Comparison of ENCODE assay signal across 8 mouse cellular contexts in the genomic region with DNA sequence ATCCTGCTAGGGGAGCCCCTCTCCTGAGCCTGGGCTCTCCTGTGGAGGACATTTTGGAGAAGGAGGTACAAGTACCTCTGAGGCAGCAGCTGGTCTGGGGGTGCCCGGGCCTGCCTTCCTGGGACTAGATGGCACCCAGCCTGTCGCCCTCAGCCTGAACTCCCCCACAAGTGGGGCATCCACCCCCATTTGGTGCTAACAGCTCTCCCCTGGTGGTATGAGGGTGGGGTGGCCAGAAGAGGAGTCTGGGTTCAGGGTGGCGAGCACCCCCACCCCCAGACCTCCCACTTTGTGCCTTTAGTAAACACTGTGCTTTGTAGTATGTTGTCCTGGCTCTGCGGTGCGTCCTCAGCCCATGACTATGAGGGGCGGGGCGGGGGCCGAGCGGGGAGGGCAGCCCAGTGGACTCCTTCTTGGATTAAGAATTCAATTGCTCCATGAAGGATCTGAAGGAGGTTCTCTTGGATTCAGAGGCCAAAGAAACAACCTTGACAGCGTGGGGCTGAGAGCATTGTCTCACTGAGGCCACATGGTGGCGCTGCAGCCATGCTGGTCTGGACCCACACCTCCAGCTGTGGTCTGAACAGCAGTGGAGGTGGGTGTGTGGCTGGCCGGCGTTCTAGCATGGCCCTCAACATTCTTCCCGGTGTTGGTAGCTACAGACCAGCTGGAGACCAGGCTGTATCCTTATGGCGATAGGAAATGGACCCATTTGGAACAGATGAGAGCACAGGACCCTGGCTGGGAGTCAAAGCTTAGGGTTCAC. TPM values are rescaled to one million over a fixed set of nuclear protein-coding genes. Genes with fewer than 3 reads are reported as not detected.
DNase-seq lines count a peak whose midpoint lies in the region; ATAC-seq and TF ChIP-seq lines count a peak whose summit lies in the region.

No protein-coding gene starts in this region.

- no peaks in the 10 kb centered on the region for H3K9me3 ChIP-seq in forebrain, postnatal 0 days (ENCODE audit: low read length)
- no peaks in the 10 kb centered on the region for H3K9me3 ChIP-seq in hindbrain, embryonic 14.5 days (ENCODE audit: control insufficient read depth, low read length)
- H3K9me3 ChIP-seq in midbrain, embryonic 13.5 days = no peaks in the 10 kb centered on the region

- no peaks in the 10 kb centered on the region for H3K4me1 ChIP-seq in forebrain, postnatal 0 days (ENCODE audit: insufficient read depth)
- peaks cover 7% of the 10 kb centered on the region for H3K4me1 ChIP-seq in hindbrain, embryonic 14.5 days (replicated peaks; ENCODE audit: control insufficient read depth, insufficient read depth, low read length)
- H3K4me1 ChIP-seq in midbrain, embryonic 13.5 days (replicated peaks) = peaks cover 31% of the 10 kb centered on the region

- no peak for TF ChIP-seq POLR2A in brain, embryonic 14.5 days (IDR thresholded peaks at IDR 0.05; ENCODE audit: borderline replicate concordance, extremely low read depth, insufficient read depth, insufficient read length, poor library complexity, severe bottlenecking)

- no peak overlapping the region for H3K4me2 ChIP-seq in forebrain, postnatal 0 days (ENCODE audit: low read depth)
- no peak overlapping the region for H3K4me2 ChIP-seq in hindbrain, embryonic 14.5 days (replicated peaks)
- H3K4me2 ChIP-seq in midbrain, embryonic 13.5 days (replicated peaks) = no peak overlapping the region

- H3K27me3 ChIP-seq in forebrain, postnatal 0 days (ENCODE audit: insufficient read depth, low read length) = no peaks in the 10 kb centered on the region
- no peaks in the 10 kb centered on the region for H3K27me3 ChIP-seq in hindbrain, embryonic 14.5 days (ENCODE audit: control insufficient read depth, insufficient read depth, low read length)
- H3K27me3 ChIP-seq in midbrain, embryonic 13.5 days = no peaks in the 10 kb centered on the region

- intact Hi-C loops in left cerebral cortex, postnatal 25 days (cut with DNase I) = loop anchor here (1.0 to 5.0 kb wide), 2 partner anchors 255 to 309 kb away; no protein-coding TSS in a partner anchor

- H3K4me3 ChIP-seq in forebrain, postnatal 0 days (ENCODE audit: low read depth, low read length) = no peak overlapping the region
- no peak overlapping the region for H3K4me3 ChIP-seq in hindbrain, embryonic 14.5 days (replicated peaks; ENCODE audit: low read length)
- H3K4me3 ChIP-seq in midbrain, embryonic 13.5 days (replicated peaks) = no peak overlapping the region

- ATAC-seq in forebrain, postnatal 0 days = peak; percentile 61; the same call in 1 of the 2 replicates
- peak; percentile 61; the same call in 1 of the 2 replicates for ATAC-seq in hindbrain, embryonic 14.5 days (ENCODE audit: low FRiP score)
- ATAC-seq in midbrain, embryonic 13.5 days = peak; percentile 55

- H3K36me3 ChIP-seq in forebrain, postnatal 0 days (ENCODE audit: insufficient read depth) = no peaks in the 10 kb centered on the region
- H3K36me3 ChIP-seq in hindbrain, embryonic 14.5 days (replicated peaks; ENCODE audit: control insufficient read depth, insufficient read depth) = no peaks in the 10 kb centered on the region
- H3K36me3 ChIP-seq in midbrain, embryonic 13.5 days = no peaks in the 10 kb centered on the region

- 21% methylated on average over 15 of the region's 15 CpGs for WGBS in forebrain, postnatal 0 days
- 20% methylated on average over 15 of the region's 15 CpGs for WGBS in hindbrain, embryonic 14.5 days
- WGBS in midbrain, embryonic 13.5 days = 22% methylated on average over 15 of the region's 15 CpGs

- peak; percentile 31 to 46 for DNase-seq in cerebellum, adult 18-20 months
- DNase-seq in cerebellum, adult 11-12 months = no peak
- peak; percentile 83 for DNase-seq in brain, embryonic 14.5 days (ENCODE audit: low read depth)
- peak; percentile 77 for DNase-seq in forebrain, postnatal 0 days
- peak; percentile 88 for DNase-seq in hindbrain, embryonic 14.5 days (ENCODE audit: low spot score)
- DNase-seq in left cerebral cortex, postnatal 25 days (ENCODE audit: low spot score in 2 of 2) = peak; percentile 56 to 66
- peak; percentile 63 for DNase-seq in skeletal muscle tissue, adult 2 months (ENCODE audit: low read depth, low spot score)

- no peak overlapping the region for H3K27ac ChIP-seq in forebrain, postnatal 0 days (ENCODE audit: low read depth, low read length)
- no peak overlapping the region for H3K27ac ChIP-seq in hindbrain, embryonic 14.5 days
- no peak overlapping the region for H3K27ac ChIP-seq in midbrain, embryonic 13.5 days

- H3K9ac ChIP-seq in forebrain, postnatal 0 days = no peak overlapping the region
- no peak overlapping the region for H3K9ac ChIP-seq in hindbrain, embryonic 14.5 days
- H3K9ac ChIP-seq in midbrain, embryonic 13.5 days (replicated peaks) = no peak overlapping the region

- peak; percentile 99 for TF ChIP-seq CTCF in brain, embryonic 14.5 days (IDR thresholded peaks at IDR 0.05; ENCODE audit: borderline replicate concordance, extremely low read depth, insufficient read depth, insufficient read length)
- peak; percentile 89 for TF ChIP-seq CTCF in forebrain, postnatal 0 days (IDR thresholded peaks at IDR 0.05; ENCODE audit: low read depth)

RNA-seq across cellular contexts. Expression of a gene that starts 42.2 kb away (rescaled TPM):
- 35.8 and 37.8 TPM in 2 replicates for polyA plus RNA-seq in brain, embryonic 14.5 days (2012; rRNA removed)
- total RNA-seq in forebrain, postnatal 0 days (2014; rRNA removed) = 9.5 and 17.5 TPM in 2 replicates
- polyA plus RNA-seq in forebrain, postnatal 0 days (2015; fragmentation: Nextera tagmentation; extraction: Ambion mirVana) = 0.99 and 1.3 TPM in 2 replicates
- 7.5 and 7.7 TPM in 2 replicates for polyA plus RNA-seq in hindbrain, embryonic 14.5 days (2014; fragmentation: Nextera tagmentation; extraction: Ambion mirVana)
- total RNA-seq in left cerebral cortex, postnatal 25 days (2021) = 1 to 10 TPM in 1 of 2 experiments, under 1 TPM in 1; 0.80 to 1.4 TPM
- polyA plus RNA-seq in midbrain, embryonic 13.5 days (2015; fragmentation: Nextera tagmentation; extraction: Ambion mirVana) = 2.8 and 4.4 TPM in 2 replicates

RNA-seq across cellular contexts. Expression of a gene that starts 55.5 kb away (rescaled TPM):
- 2.0 and 3.2 TPM in 2 replicates for polyA plus RNA-seq in brain, embryonic 14.5 days (2012; rRNA removed)
- 4.1 and 5.5 TPM in 2 replicates for total RNA-seq in forebrain, postnatal 0 days (2014; rRNA removed)
- polyA plus RNA-seq in forebrain, postnatal 0 days (2015; fragmentation: Nextera tagmentation; extraction: Ambion mirVana) = 3.3 and 4.6 TPM in 2 replicates
- polyA plus RNA-seq in hindbrain, embryonic 14.5 days (2014; fragmentation: Nextera tagmentation; extraction: Ambion mirVana) = 2.8 and 4.2 TPM in 2 replicates
- total RNA-seq in left cerebral cortex, postnatal 25 days (2021) = 10 to 100 TPM in 1 of 2 experiments, 1 to 10 TPM in 1; 8.2 to 11.5 TPM
- 1.8 and 2.0 TPM in 2 replicates for polyA plus RNA-seq in midbrain, embryonic 13.5 days (2015; fragmentation: Nextera tagmentation; extraction: Ambion mirVana)
